Mouse (Mus musculus): ENCODE data around the gene Isoc2a.

Isoc2a gene

DNA sequence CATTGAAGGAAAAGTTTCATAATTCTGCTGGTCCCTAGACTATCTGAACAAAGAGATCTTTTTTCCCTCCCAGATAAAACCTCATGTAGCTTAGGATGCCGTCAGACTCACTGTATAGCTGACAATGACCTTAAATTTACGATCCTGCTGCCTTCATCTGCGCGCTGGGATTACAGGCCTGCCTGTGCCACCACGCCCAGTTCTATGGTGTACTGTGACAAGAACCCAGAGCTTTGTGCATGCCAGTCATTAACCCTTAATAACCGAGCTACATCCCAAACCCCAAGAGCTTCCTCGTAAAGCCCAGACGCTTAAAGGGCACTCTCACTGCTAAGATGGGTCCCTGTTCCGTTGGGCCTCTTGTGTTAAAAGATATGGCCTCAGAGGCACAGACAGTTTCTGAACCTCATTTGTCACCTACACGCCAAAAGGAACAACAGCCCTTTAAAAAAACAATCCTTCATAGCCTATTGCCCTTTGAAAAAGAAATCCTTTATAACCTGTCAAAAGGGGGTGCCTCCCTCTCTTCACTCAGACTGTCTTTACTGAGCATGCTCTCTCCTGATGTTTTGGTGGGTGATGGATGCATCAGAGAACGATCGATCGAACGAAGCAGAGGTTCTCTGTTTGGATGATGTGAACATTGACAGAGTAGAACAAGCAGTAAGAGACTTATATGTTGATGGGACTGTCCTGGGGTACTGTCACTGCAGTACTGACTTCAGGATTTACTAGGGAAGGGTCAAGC is 38.9 kb downstream of the Isoc2a start:
- peak in 1 of 2 experiments; percentile 35 for DNase-seq (ENCODE audit: low spot score in 2 of 2)

DNA sequence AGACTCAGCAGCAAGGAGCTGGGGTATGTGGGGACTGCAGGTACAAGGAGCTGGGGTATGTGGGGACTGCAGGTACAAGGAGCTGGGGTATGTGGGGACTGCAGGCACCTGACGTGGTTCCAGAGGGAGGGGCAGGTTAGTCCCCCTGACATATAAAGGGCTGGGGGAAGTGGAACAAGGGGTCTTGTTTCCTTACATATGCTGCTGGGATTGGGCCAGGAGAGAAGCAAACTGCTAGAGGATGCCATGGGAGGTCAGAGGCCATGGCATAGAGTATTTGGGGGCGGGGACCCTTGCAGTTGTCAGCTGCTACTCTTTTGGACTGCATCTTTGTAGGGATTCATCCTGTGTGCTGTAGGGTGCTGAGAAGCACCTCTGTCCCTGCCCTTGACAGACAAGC is 40.5 kb downstream of the Isoc2a start:
- DNase-seq (ENCODE audit: low spot score in 2 of 2), result no peak

DNA sequence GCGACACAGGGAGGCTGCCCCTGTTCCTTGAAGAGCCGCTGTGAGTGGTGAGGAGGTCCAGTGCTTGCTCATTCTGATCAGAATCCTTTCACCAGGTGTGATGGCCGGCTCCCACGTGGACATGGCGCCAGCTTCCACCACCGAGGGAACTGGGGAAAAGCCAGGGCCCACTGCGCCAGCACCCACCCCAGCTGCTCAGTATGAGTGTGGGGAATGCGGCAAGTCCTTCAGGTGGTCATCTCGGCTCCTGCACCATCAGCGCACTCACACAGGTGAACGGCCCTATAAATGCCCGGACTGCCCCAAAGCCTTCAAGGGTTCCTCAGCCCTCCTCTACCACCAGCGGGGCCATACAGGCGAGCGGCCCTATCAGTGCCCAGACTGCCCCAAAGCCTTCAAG is 41.7 kb downstream of the Isoc2a start:
- DNase-seq (ENCODE audit: low spot score in 2 of 2), result no peak

DNA sequence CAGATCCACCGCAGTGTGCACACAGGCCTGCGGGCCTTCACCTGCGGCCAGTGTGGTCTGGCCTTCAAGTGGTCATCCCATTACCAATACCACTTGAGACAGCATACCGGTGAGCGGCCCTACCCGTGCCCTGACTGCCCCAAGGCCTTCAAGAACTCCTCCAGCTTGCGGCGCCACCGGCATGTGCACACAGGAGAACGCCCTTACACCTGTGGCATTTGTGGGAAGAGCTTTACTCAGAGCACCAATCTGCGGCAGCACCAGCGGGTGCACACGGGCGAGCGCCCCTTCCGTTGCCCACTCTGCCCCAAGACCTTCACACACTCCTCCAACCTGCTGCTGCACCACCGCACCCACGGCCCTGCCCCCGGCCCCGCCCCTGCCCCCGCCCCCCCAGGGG is 42.1 kb downstream of the Isoc2a start:
- DNase-seq (ENCODE audit: low spot score in 2 of 2), result no peak

DNA sequence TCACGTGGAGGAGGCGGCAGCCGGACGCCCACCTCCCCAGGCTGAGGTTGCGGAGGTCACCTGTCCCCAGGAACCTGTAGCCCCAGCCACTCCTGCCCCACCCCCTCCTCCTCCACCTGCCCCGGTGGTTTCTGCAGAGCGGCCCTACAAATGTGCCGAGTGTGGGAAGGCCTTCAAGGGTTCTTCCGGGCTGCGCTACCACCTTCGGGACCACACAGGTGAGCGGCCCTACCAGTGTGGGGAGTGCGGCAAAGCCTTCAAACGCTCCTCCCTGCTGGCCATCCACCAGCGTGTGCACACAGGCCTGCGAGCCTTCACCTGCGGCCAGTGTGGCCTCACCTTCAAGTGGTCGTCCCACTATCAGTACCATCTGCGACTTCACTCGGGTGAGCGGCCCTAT is 43.0 kb downstream of the Isoc2a start:
- DNase-seq (ENCODE audit: low spot score in 2 of 2), result no peak

DNA sequence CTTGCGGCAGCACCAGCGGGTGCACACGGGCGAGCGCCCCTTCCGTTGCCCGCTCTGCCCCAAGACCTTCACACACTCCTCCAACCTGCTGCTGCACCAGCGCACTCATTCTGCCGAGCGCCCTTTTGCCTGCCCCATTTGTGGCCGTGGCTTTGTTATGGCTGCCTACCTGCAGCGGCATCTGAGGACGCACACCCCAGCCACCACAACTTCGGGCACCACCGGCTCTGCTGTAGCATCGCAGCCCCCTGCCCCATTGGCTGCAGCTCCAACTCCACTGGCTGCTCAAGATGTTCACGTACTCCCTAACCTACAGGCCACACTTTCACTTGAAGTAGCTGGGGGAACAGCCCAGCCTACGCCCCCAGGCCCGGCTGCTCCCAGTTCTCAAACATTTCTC is 43.5 kb downstream of the Isoc2a start:
- no peak for DNase-seq (ENCODE audit: low spot score in 2 of 2)

DNA sequence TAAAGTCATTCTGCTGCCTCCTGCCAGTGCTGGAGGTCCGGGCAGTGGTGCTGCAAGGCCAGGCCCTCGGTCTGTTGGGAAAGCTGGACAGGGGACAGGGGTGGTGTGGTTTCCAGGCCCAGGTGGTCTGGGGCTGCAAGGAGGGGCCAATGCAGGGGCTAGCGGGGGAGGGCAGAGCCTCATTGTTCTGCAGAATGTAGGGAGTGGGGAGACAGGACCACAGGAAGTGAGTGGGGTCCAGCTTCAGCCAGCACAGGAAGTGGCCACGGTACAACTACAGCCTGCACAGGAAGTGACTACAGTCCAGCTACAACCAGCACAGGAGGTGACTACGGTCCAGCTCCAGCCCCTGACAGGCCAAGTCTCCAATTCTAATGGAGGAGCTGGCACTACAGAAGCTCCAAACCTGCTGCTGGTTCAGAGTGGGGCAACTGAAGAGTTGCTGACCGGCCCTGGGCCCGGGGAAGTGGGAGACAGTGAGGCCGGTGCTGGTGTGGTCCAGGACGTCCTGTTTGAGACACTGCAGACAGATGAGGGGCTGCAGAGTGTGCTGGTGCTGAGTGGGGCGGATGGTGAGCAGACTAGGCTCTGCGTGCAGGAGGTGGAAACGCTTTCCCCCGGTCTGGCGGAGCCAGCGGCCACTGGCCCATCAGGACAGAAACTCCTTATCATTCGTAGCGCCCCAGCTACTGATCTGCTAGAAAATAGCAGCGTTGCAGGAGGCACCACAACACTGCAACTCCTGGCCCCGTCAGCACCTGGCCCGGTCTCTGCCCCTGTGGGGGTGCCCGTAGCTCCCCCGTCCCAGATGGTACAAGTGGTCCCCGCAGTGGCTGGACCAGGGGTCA is 44.2 kb downstream of the Isoc2a start:
- DNase-seq (ENCODE audit: low spot score in 2 of 2), result no peak

DNA sequence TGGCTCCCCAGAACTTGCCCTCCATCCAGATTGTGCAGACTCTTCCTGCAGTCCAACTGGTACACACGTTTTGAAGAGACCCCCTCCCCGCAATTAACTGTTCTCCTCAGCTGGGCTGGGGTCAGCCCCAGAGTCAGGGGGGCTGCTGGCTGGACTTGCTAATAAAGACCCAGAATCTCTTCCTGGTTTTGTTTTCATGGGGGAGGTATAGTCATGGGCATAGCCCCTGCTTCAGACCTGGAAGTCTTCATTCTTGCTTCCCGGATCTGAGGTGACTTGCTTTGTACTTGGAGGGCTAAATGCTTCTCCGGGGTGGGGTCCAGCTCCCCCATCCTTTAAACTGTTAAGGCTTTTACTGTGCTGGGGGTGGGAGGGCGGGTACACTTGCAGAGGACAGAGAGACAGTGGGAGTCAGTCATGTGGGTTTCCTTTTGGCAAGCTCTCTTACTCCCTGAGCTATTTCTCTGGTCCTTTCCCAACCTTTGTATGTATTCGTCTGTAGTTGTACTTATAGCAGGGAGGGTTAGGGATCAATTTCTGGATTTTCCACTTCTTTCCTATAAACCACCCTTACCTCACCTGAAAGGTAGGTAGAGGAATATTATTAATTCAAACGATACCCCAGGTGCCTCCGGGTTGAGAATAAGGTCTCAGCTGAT is 45.0 kb downstream of the Isoc2a start, which contains the start of gene Nat14:
Gene Nat14 (plus strand): TSS at position 205 of the 659 bp plus-strand sequence.
- DNase-seq (ENCODE audit: low spot score in 2 of 2), result no peak

DNA sequence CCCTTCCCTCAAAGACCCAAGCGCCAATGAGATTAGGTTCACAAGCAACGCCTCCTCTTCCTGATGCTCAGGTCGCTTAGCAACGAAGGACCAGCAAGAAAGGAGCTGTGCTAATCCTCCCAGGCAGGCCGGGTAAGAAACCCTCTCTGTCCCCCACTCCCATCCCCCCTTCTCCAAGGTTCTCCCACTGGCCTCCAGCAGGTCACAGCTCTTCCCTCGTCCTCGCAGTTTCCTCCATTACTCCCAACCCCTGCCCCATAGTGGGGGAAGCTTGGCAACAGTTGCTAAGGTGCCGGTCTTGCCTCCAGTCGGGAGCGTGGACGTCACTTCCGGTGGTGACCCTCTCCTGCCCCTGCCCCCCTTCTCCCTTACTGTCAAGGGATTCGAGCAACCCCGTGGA is 45.6 kb downstream of the Isoc2a start:
- peak; percentile 65 to 74 for DNase-seq (ENCODE audit: low spot score in 2 of 2)

DNA sequence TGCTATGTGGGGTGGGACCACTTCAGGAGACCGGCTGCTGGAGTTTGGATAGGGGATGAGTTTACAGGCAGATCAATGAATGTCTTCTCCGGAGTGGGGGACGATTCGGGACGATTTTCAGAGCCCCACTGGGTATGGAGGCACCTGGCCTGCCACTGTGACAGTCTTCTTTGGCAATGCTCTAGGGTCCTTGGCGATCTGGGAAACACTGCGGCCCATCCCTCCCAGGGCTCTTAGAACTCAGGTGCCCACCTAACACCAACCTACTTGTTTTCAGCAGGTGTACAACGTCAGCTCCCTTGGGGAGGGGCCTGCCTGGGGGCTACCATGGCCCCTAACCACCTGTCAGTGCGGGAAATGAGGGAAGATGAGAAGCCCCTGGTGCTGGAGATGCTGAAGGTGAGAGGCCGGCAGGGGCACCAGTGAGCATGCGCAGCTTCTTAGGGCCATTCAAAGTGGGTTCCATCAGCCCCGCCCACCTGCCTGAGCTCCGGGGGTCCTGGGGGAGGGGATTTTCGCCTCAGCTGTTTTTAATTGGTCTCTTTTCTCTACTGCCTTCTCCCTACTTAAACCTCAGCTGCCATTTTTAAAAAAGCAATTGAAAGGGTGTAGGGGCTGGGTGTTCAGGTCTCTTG is 46.1 kb downstream of the Isoc2a start:
- DNase-seq (ENCODE audit: low spot score in 2 of 2), result no peak

DNA sequence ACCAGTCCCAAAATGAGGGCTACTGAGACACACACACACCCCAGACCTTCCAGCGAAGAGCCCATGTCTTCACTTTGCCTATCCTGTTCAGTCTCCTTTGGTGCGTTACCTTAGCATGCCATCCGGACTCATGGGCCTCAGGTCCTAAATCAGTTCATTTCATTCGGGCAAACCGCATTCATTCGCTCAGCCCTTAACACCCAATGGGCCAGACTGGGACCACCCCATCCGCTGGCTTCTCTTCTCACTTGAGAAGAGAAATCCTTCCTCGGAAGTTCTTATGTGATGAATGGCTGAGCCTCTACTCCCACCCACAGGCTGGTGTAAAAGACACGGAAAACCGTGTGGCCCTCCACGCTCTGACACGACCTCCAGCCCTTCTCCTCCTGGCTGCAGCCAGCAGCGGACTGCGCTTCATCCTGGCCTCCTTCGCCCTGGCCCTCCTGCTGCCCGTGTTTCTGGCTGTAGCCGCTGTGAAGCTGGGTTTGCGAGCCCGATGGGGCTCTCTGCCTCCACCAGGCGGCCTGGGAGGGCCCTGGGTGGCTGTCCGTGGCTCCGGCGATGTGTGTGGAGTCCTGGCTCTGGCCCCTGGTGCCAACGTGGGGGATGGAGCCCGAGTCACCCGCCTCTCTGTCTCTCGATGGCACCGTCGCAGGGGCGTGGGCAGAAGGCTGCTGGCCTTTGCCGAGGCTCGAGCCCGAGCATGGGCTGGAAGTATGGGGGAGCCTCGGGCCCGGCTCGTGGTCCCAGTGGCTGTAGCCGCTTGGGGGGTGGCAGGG is 46.8 kb downstream of the Isoc2a start:
- peak in 1 of 2 experiments; percentile 49 for DNase-seq (ENCODE audit: low spot score in 2 of 2)

DNA sequence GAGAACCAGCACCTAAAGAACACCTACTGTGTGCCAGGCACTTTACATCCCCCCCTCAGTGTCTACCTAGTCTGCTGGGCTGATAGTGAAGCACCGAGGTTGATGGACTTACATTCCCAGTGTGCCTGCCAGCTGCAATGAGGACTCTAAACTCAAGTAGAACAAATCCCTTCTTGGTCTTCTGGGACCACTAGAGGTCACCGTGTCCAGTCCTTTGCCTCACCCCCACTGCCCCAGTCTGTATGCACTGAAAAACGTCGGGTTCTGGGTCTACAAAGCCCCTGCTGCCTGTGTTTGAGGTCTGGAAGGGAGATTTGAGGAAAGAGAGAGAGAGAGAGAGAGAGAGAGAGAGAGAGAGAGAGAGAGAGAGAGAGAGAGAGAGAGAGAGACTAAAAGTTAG is 47.5 kb downstream of the Isoc2a start:
- no peak for DNase-seq (ENCODE audit: low spot score in 2 of 2)

DNA sequence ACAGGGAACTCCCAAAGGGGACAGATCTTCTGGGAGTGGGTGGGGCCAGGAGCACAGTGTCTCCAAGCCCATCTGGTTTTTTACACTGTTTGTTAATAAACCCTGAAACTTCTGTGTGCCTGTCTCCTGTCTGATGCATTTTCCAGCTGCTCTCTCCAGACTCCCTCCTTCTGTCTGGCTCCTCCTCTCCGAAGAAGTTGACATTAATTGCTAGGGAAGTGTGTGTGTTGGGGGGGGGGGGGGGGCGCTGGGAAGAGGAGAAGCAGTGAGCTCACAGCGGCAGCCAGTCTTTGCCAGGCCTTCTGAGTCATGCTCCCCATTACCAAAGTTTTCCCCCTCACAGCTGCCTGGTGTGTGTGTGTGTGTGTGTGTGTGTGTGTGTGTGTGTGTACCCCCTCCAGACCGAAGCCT is 47.9 kb downstream of the Isoc2a start:
- DNase-seq (ENCODE audit: low spot score in 2 of 2), result peak; percentile 78 to 81

DNA sequence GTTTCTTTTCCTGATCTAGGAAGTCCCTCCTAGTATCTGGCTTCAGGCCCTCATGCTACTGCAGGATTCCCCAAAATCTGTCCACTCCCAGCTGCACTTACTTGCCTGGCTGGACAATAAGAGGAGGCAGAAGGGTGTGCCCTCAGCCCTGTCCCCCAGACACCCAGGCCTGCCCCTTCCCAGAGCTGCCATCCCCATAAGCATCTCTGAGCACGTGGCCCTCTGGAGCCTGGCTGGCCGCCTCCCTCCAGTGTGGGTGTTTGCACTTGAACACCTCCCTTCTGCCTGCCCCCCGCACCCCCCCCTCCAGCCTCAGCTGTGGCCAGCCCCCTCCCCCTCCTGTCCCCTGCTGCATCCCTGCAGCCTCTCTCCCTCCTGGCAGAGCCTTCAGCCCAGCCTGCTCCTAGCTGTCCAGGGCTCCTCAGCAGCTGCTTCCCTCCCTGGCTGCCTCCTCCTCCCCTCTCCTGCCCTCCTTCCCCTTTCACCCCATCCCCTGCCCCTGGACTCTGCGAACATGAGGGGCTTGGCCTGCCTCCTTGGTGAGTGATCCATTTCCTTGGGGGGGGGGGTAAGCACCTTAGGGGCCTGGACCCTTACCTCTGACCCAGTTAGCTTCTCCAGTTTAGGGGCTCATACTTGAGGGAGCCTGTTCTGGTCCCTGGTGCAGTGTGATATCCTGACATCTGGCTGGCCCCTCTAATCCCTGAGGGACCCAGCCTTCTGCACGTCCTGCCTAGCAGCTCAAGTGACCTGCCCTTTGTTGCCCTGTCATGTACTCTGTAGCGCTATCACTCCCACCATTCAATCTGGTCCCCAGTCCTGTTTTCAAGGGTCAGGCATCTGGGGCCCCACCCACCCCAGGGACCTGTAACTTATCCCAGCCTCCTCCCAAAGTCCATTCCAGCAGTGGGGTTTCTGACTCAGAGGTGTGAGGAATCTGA is 48.8 kb downstream of the Isoc2a start, which contains the start of gene Ssc5d:
Gene Ssc5d (plus strand): TSS at position 345 of the 941 bp plus-strand sequence.
- peak; percentile 66 to 67 for DNase-seq (ENCODE audit: low spot score in 2 of 2)

DNA sequence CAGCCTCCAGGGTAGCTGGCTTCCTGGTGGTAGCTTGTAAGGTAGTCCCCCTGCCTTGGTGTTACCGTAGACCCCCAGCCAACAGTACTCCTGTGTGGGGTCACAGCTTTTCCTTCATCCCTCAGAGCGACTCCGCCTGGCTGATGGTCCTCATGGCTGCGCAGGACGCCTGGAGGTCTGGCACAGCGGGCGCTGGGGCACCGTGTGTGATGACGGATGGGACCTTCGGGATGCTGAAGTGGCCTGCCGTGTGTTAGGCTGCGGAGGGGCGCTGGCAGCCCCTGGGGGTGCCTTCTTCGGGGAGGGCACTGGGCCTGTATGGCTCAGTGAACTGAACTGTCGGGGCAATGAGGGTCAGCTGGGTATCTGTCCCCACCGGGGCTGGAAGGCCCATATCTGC is 49.9 kb downstream of the Isoc2a start:
- DNase-seq (ENCODE audit: low spot score in 2 of 2), result no peak

DNA sequence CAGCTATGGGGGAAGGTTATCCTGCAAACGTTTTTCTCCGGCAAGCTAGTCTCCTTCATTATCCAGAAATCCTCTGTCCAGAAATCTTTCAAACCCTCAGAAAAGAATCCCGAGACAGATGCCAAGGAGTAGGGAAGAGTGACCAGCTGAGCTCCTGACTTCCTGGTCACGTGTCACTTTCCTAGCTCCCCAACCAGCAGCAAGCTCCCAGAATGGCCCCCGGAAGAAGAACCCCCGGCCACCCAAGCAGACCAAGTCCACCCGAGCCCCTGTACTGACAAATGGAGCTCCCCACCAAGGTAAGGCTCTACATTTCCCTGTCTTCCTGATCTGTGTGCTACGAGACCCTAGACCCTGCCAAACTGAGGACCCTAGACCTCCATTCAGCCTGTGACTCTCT is 50.8 kb downstream of the Isoc2a start:
- no peak for DNase-seq (ENCODE audit: low spot score in 2 of 2)

DNA sequence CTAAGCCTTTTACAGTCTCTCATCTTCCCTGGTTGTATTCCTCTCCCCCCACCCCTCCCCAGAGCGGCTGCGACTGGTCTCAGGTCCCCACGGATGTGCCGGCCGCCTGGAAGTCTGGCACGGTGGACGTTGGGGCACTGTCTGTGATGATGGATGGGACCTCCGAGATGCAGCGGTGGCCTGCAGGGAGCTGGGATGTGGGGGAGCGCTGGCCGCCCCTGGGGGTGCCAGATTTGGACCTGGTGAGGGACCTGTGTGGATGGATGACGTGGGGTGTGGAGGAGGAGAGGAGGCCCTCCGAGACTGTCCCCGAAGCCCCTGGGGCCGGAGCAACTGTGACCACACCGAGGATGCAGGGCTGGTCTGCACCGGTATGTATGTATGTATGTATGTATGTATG is 51.4 kb downstream of the Isoc2a start:
- no peak for DNase-seq (ENCODE audit: low spot score in 2 of 2)

DNA sequence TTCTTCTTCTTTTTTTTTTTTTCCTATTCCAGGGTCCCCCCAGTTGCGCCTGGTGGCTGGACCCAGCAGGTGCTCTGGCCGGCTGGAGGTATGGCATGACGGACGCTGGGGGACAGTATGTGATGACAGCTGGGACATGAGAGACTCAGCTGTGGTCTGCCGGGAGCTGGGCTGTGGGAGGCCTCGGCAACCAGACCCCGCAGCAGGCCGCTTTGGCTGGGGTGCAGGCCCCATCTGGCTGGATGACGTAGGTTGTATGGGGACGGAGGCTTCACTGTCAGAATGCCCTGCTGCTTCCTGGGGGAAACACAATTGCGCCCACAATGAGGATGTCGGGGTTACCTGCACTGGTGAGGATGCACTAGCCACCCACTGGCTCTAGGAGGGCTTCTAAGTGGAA is 56.1 kb downstream of the Isoc2a start:
- DNase-seq (ENCODE audit: low spot score in 2 of 2), result no peak

DNA sequence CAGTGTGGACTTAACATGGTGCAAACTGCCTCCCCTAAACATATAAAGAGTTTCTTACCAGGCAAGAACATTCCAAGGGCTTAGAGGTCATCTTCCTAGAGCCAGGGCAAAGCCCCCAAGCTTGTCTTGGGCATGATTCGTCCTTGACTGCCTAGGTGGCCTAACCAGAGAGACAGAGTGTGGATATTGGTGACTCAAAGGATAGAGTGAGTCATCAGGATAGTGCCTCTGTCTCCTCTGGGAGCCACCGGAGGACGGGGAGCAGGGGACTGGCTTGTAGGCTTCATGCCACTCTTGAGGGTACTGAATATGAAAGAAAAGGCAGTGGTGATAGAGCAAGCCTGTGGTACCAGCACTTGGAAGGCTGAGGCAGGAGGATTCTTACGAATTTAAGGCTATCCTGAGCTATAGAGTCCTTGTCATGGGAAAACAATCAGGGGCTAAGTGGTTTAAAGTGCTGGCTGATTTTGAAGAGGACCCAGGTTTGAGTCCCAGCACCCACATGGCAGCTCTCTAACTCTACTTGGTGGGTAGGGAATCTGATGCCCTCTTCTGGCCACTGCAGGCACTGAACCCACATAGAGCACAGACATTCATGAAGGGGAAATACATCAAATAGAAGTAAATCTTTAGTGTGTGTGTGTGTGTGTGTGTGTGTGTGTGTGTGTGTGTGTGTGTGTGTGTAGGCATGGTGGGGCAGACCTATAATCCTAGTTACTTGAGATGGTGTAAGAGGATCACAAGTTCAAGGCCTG is 57.4 kb downstream of the Isoc2a start:
- no peak for DNase-seq (ENCODE audit: low spot score in 2 of 2)
